Mouse (Mus musculus) lung, embryonic 15.5 days (tissue): ENCODE data around the gene Phex. TPM values are rescaled to one million over a fixed set of nuclear protein-coding genes. Genes with fewer than 3 reads are reported as not detected.

Source experiments
- ATAC-seq: fragments of 200-750 bp; cut with Nextera tagmentation; 2 replicates; pipeline ENCODE4 v1.8.0; 2017; ENCODE audit warnings: moderate number of reproducible peaks, borderline replicate concordance; ENCODE audit not compliant: low FRiP score, low TSS enrichment; ENCODE audit errors: extremely low read depth
- H3K27ac ChIP-seq: fragments of 300-500 bp; sonication (generic); 2 replicates; pipeline ENCODE4 v1.5.1; 2015; ENCODE audit warnings: moderate library complexity, mild to moderate bottlenecking, inconsistent platforms
- H3K27me3 ChIP-seq: fragments of 300-500 bp; sonication (generic); 2 replicates; pipeline ENCODE4 v1.6.1; 2015; ENCODE audit warnings: inconsistent platforms
- H3K36me3 ChIP-seq: fragments of 300-500 bp; sonication (generic); 2 replicates; pipeline ENCODE4 v1.6.1; 2015; ENCODE audit warnings: inconsistent platforms
- H3K4me1 ChIP-seq: fragments of 300-500 bp; sonication (generic); 2 replicates; pipeline ENCODE4 v1.6.1; 2015; ENCODE audit warnings: inconsistent platforms
- H3K4me2 ChIP-seq: fragments of 300-500 bp; sonication (generic); 2 replicates; pipeline ENCODE4 v1.6.1; 2015; ENCODE audit warnings: inconsistent platforms, mild to moderate bottlenecking, moderate library complexity
- H3K4me3 ChIP-seq: fragments of 300-500 bp; sonication (generic); 2 replicates; pipeline ENCODE4 v1.5.1; 2015; ENCODE audit warnings: mild to moderate bottlenecking, inconsistent platforms
- H3K9ac ChIP-seq: fragments of 300-500 bp; sonication (generic); 2 replicates; pipeline ENCODE4 v1.6.1; 2015; ENCODE audit warnings: inconsistent platforms
- H3K9me3 ChIP-seq: fragments of 300-500 bp; sonication (generic); 2 replicates; pipeline ENCODE4 v1.6.1; 2016; ENCODE audit warnings: inconsistent platforms
- WGBS: fragments of 180-500 bp; shearing (Covaris S2); methylation state at CpG from one replicate; pipeline ENCODE4 v1.1.7; 2015; 5-methylcytosine and 5-hydroxymethylcytosine counted together
- polyA plus RNA-seq: library from polyadenylated mRNA; unstranded; fragments of >200 nt; fragmentation: Nextera tagmentation; extraction: Ambion mirVana; gene quantifications from 2 replicates; pipeline ENCODE4 v1.2.1, GENCODE M21; 2015

Gene Phex
- 2.9 and 3.1 TPM in 2 replicates for polyA plus RNA-seq

DNA sequence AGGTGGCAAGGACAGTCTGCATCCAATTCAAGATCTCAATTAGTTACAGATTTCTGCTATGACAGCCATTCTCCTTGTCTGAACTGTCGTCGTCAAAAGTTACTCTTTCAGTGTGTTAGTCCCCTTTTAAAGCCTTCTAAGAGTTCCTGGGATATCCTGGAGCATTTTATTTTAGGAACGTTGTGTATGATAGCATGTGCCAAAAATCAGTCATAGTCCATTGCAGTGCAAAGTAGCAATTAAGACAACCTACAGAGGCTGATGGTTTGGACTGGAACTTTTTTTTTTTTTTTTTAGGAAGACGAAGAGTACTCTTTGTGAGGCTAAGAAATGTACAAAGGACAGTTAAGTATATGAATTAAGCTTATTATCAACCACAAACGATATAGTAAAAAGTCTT lies at the start of gene Phex:
Gene Phex (minus strand): TSS at position 101 of the 400 bp plus-strand sequence.
- Histone ChIP-seq H3K36me3 (no peaks in the 10 kb centered on the region), H3K9me3 (no peaks in the 10 kb centered on the region), H3K9ac (no peak within 1 kb of the TSS), H3K27ac (no peak within 1 kb of the TSS; the same call in 1 of the 2 replicates), H3K4me1 (no peaks in the 10 kb centered on the region), H3K4me2 (no peak within 1 kb of the TSS), H3K27me3 (no peaks in the 10 kb centered on the region), H3K4me3 (no peak within 1 kb of the TSS)
- WGBS: 47% methylated on average over 5 of the region's 5 CpGs
- no peak for ATAC-seq

DNA sequence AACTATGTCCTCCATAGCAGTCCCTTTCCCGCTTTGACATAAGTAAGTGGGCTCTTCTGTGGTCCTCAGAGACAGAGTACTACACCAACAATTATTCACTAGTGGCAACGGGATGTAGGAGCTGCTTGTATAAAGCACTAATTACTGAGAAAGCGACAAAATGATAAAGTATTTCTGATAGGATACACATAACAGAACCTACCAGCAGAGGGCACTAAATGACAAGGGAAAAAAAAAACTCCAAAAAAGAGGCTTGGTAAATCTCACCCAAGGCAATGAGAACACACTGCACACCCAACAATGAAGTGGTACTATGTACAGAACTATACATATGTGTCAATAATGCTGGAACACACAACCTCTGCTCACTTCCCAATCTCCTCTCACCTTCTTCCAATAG lies 47.6 kb upstream of the Phex start:
- H3K27me3 ChIP-seq: no peaks in the 10 kb centered on the region
- no peaks in the 10 kb centered on the region for H3K4me1 ChIP-seq
- H3K27ac ChIP-seq: no peak overlapping the region
- ATAC-seq: no peak
- WGBS: 69% methylated on average over 3 of the region's 3 CpGs
- H3K36me3 ChIP-seq: no peaks in the 10 kb centered on the region; the same call in 1 of the 2 replicates
- no peak overlapping the region for H3K9ac ChIP-seq
- H3K9me3 ChIP-seq: no peaks in the 10 kb centered on the region
- H3K4me2 ChIP-seq: no peak overlapping the region
- H3K4me3 ChIP-seq: no peak overlapping the region

GRCm38 (mm10) chrX:157454430-157454829 lies 39.3 kb upstream of the Phex start:
- WGBS: 46% methylated on average over 1 of the region's 1 CpGs
- Histone ChIP-seq H3K36me3 (no peaks in the 10 kb centered on the region), H3K27ac (no peak overlapping the region), H3K4me1 (no peaks in the 10 kb centered on the region), H3K27me3 (no peaks in the 10 kb centered on the region), H3K9ac (no peak overlapping the region), H3K9me3 (no peaks in the 10 kb centered on the region), H3K4me2 (no peak overlapping the region), H3K4me3 (no peak overlapping the region)
- no peak for ATAC-seq

GRCm38 (mm10) chrX:157449000-157449399 lies 33.9 kb upstream of the Phex start:
- Histone ChIP-seq H3K9me3 (no peaks in the 10 kb centered on the region), H3K36me3 (no peaks in the 10 kb centered on the region), H3K4me2 (no peak overlapping the region), H3K27ac (no peak overlapping the region), H3K9ac (no peak overlapping the region), H3K4me3 (no peak overlapping the region), H3K4me1 (no peaks in the 10 kb centered on the region), H3K27me3 (no peaks in the 10 kb centered on the region)
- 69% methylated on average over 1 of the region's 1 CpGs for WGBS
- ATAC-seq: no peak

DNA sequence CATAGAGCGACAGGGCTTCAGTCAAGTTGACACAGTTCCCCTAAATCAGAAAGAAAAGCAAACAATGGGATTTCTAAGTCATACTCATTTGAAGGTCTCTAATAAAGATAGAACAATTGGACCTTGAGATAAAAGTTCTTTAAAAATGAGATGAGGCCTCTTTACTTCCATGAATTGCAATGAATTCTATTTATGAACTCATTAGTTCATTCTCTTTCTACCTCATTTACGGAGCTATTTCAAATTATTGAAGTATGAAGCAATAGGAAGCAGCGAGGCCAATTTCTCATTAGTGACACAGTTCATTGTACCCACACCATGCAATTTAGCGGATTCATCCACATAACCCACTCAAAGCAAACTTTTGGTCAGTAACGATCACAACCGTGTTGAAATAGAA lies 32.3 kb upstream of the Phex start:
- H3K4me1 ChIP-seq: no peaks in the 10 kb centered on the region
- no peak overlapping the region for H3K4me3 ChIP-seq
- H3K9me3 ChIP-seq: no peaks in the 10 kb centered on the region
- H3K27ac ChIP-seq: no peak overlapping the region
- ATAC-seq: no peak
- H3K9ac ChIP-seq: no peak overlapping the region
- WGBS: 80% methylated on average over 6 of the region's 6 CpGs
- H3K36me3 ChIP-seq: no peaks in the 10 kb centered on the region
- no peak overlapping the region for H3K4me2 ChIP-seq
- H3K27me3 ChIP-seq: no peaks in the 10 kb centered on the region

DNA sequence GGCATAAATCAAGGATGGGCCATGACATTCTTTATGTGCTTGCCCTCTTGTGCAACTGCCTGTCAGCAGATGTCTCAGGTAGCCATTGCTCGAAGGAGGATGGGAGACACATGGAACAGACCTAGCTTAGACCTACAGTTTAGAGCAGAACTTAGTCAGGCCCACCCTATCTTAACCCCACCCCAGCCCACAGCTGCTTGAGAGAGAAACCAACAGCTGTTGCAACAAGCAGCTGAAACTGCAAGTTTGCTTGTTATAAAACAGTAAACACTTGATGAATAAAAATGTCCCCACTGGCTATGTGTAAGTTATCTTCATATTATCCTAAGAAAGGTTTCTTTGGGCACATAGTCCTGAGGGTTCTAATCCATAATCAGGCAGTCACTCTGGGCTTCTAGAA lies 19.7 kb upstream of the Phex start:
- Histone ChIP-seq H3K4me2 (no peak overlapping the region), H3K9ac (no peak overlapping the region), H3K4me1 (no peaks in the 10 kb centered on the region), H3K27ac (no peak overlapping the region), H3K9me3 (no peaks in the 10 kb centered on the region), H3K4me3 (no peak overlapping the region), H3K27me3 (no peaks in the 10 kb centered on the region), H3K36me3 (no peaks in the 10 kb centered on the region)
- no peak for ATAC-seq
- WGBS: 60% methylated on average over 1 of the region's 1 CpGs

GRCm38 (mm10) chrX:157419451-157419850 lies 4.3 kb upstream of the Phex start:
- H3K27me3 ChIP-seq: no peaks in the 10 kb centered on the region
- H3K27ac ChIP-seq: no peak overlapping the region
- ATAC-seq: no peak
- H3K4me2 ChIP-seq: no peak overlapping the region
- no peaks in the 10 kb centered on the region for H3K36me3 ChIP-seq
- H3K4me3 ChIP-seq: no peak overlapping the region
- H3K9me3 ChIP-seq: no peaks in the 10 kb centered on the region
- no peaks in the 10 kb centered on the region for H3K4me1 ChIP-seq
- WGBS: 25% methylated on average over 2 of the region's 2 CpGs
- no peak overlapping the region for H3K9ac ChIP-seq

- no peak overlapping the region for H3K4me2 ChIP-seq
- no peaks in the 10 kb centered on the region for H3K27me3 ChIP-seq
- H3K4me1 ChIP-seq: no peaks in the 10 kb centered on the region
- ATAC-seq: no peak
- H3K4me3 ChIP-seq: no peak overlapping the region
- no peak overlapping the region for H3K27ac ChIP-seq
- 47% methylated on average over 6 of the region's 6 CpGs for WGBS
- H3K9me3 ChIP-seq: no peaks in the 10 kb centered on the region
- no peak overlapping the region for H3K9ac ChIP-seq
- H3K36me3 ChIP-seq: no peaks in the 10 kb centered on the region
Observed at GRCm38 (mm10) chrX:157404919-157405318, 10.2 kb downstream of the Phex start.

DNA sequence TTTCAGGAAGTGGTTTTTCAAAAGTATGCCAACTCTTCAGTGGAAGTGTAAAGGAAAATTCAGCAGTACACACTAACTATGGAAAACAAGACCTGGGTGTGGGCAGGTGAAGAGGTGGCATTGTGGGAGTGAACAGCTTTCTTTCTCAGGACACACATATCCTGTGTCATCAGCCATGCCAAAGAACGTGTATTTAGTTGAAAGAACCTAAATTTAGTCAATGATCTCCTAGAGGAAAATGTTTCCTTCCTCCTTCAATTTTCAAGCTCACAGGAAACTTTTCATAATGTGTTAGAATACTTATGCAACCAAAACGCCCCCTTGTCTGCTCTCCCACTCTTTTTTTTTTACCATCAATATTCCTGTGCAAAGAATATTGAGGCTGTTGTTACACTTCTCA lies 23.9 kb downstream of the Phex start:
- H3K27ac ChIP-seq: no peak overlapping the region
- H3K4me1 ChIP-seq: no peaks in the 10 kb centered on the region
- 49% methylated on average over 2 of the region's 2 CpGs for WGBS
- no peak overlapping the region for H3K4me3 ChIP-seq
- H3K36me3 ChIP-seq: no peaks in the 10 kb centered on the region
- no peak overlapping the region for H3K4me2 ChIP-seq
- H3K27me3 ChIP-seq: no peaks in the 10 kb centered on the region
- H3K9me3 ChIP-seq: no peaks in the 10 kb centered on the region
- H3K9ac ChIP-seq: no peak overlapping the region
- no peak for ATAC-seq

- no peaks in the 10 kb centered on the region for H3K9me3 ChIP-seq
- H3K4me1 ChIP-seq: no peaks in the 10 kb centered on the region
- H3K27ac ChIP-seq: no peak overlapping the region
- H3K36me3 ChIP-seq: no peaks in the 10 kb centered on the region
- H3K4me3 ChIP-seq: no peak overlapping the region
- H3K27me3 ChIP-seq: no peaks in the 10 kb centered on the region
- no peak for ATAC-seq
- no peak overlapping the region for H3K4me2 ChIP-seq
- WGBS: 71% methylated on average over 6 of the region's 6 CpGs
- no peak overlapping the region for H3K9ac ChIP-seq
Observed at GRCm38 (mm10) chrX:157390102-157390501, 25.0 kb downstream of the Phex start.

- 67% methylated on average over 3 of the region's 3 CpGs for WGBS
Observed at GRCm38 (mm10) chrX:157388419-157388818, 26.7 kb downstream of the Phex start.

GRCm38 (mm10) chrX:157387025-157387424 lies 28.1 kb downstream of the Phex start:
- ATAC-seq: no peak
- H3K4me1 ChIP-seq: no peaks in the 10 kb centered on the region

More at GRCm38 (mm10) chrX:157388419-157388818, 26.7 kb downstream of the Phex start:
- no peaks in the 10 kb centered on the region for H3K36me3 ChIP-seq
- H3K4me2 ChIP-seq: no peak overlapping the region
- H3K4me3 ChIP-seq: no peak overlapping the region
- no peak for ATAC-seq
- H3K27ac ChIP-seq: no peak overlapping the region
- no peaks in the 10 kb centered on the region for H3K9me3 ChIP-seq
- H3K9ac ChIP-seq: no peak overlapping the region
- H3K27me3 ChIP-seq: no peaks in the 10 kb centered on the region
- H3K4me1 ChIP-seq: no peaks in the 10 kb centered on the region

DNA sequence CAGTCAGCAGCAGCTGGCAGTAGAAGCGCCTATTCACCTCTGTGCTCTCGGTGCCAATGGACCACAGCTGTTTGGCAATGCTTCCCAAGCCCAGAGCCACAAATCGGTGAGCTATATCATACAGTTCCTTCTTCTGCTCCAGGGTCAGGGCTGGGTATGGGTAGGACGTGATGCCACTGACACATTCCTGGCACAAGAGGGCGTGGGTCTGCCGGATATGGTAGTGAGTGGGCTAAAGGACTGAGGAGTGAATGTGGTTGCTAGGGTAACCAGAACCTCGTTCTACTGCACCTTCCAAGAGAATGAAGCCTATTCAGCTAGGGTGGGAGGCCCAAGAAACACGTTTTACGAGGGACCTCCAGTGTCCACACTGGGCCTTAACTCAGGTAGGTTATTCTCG lies 36.3 kb downstream of the Phex start:
- Histone ChIP-seq H3K4me3 (no peak overlapping the region), H3K9ac (no peak overlapping the region), H3K4me1 (no peaks in the 10 kb centered on the region), H3K4me2 (no peak overlapping the region), H3K27me3 (no peaks in the 10 kb centered on the region), H3K27ac (no peak overlapping the region), H3K36me3 (no peaks in the 10 kb centered on the region), H3K9me3 (no peaks in the 10 kb centered on the region)
- ATAC-seq: no peak
- 56% methylated on average over 10 of the region's 10 CpGs for WGBS

More at GRCm38 (mm10) chrX:157387025-157387424, 28.1 kb downstream of the Phex start:
- Histone ChIP-seq H3K27ac (no peak overlapping the region), H3K9me3 (no peaks in the 10 kb centered on the region), H3K9ac (no peak overlapping the region), H3K27me3 (no peaks in the 10 kb centered on the region), H3K4me2 (no peak overlapping the region), H3K4me3 (no peak overlapping the region), H3K36me3 (no peaks in the 10 kb centered on the region)
- 60% methylated on average over 5 of the region's 5 CpGs for WGBS
